Mouse (Mus musculus) gastrocnemius, postnatal 4 days (tissue): ENCODE measurements around the gene Ctla4. TPM values are rescaled to one million over a fixed set of nuclear protein-coding genes. Genes with fewer than 3 reads are reported as not detected.

Experiments
- DNase-seq, 2 experiments: peaks; one replicate each; pipeline ENCODE4 v3.0.0; 2021 to 2022; ENCODE audit warnings: low spot score in 2 of 2, mixed read lengths in 2 of 2
- total RNA-seq, 2 experiments: library from RNA; stranded (reverse); gene quantifications; 2 replicates each; pipeline ENCODE4 v1.2.3; 2021

Ctla4 gene
- total RNA-seq, 2 experiments from 2014 or later, result not detected

GRCm38 (mm10) chr1:60959246-60959645 lies 72.4 kb downstream of the Ctla4 start:
- DNase-seq, result no peak

DNA sequence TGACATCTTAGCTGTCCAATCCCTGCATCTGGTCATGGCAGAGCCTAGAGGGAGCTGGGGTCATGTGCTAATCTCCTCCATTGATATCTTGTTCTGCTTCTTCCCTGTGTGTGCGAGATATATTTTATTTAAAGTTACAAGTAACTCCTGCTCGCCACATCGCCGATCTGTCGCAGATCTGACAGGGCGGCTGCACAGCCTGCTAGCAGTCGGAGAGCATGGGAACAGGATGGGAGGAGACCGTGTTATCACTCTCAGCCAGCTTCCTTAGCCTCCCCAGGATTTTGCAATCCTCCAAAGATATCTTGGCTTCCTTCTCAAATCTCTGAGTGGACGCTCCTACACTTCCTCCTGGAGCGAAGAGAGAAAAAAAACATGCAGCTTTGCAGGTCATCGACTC lies 73.7 kb downstream of the Ctla4 start:
- no peak for DNase-seq

DNA sequence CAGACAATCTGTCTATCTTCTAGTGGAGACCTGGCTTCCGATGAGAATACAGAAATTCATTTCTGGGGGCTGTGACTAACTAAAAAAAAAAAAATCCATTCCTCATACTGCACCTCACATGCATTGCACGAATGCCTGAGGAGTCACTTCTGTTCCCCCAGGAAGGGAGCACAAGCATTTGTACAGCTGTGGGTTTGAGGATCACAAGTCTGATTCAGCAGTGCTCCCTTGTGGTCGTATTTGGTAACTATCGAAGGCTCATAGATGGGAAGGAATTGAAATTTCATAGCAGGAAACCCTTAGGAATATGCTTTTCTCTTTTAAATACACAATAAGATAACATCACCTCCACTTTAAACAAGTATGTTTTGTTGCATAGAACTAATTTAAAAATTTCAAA lies 74.3 kb downstream of the Ctla4 start:
- peak; percentile 42 to 70 for DNase-seq

DNA sequence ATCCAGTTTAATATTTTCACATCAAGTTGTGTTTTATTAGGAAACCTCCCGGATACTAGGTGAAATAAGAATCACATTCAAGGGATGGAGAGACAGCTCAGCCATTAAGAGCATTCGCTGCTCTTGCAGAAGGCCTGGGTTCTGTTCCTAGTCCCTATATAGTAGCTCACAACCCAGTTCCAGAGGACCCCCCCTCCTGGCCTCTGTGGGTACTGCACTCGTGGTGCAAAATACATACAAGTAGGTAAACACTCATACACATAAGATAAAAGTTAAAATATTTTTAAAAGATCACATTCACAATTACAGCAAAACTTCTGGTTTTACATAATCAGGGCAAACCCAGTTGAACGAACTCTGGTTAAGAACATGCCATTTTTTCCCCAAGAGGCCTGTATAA lies 75.3 kb downstream of the Ctla4 start:
- DNase-seq, result no peak

Other genes with a start within 250 kb of the Ctla4 start
- 1 to 10 TPM; 2.3 TPM for gene Cd28, start 170.2 kb upstream of the Ctla4 start, total RNA-seq
- gene Icos, start 90.9 kb downstream of the Ctla4 start, total RNA-seq, result under 1 TPM; 0.08 to 0.15 TPM